In genomic region chr6:121272075-121272800, GRCm38 (mm10) we compare ENCODE assay signal across 7 mouse cellular contexts. TPM values are rescaled to one million over a fixed set of nuclear protein-coding genes. Genes with fewer than 3 reads are reported as not detected.
A peak's percentile ranks its signal among the peaks of the same experiment; 100 is the strongest.
DNase-seq lines count a peak whose midpoint lies in the region; ATAC-seq lines count a peak whose summit lies in the region.

No protein-coding gene starts in this region.

- peak; percentile 89 for ATAC-seq in common myeloid progenitor, adult 5-6 weeks (replicated peaks; ENCODE audit: low read depth, poor library complexity, severe bottlenecking)
- ATAC-seq in megakaryocyte progenitor cell, adult 5-6 weeks (replicated peaks; ENCODE audit: poor library complexity): peak; percentile 89

- DNase-seq in adipocyte (ENCODE audit: low spot score): peak; percentile 95
- peak; percentile 75 to 82 for DNase-seq in gastrocnemius, adult 8-10 months (ENCODE audit: low spot score in 2 of 2)
- DNase-seq in induced T-regulatory cell, adult 2 months (ENCODE audit: low read depth): peak; percentile 89
- DNase-seq in left cerebral cortex, adult 9 months (ENCODE audit: low spot score in 2 of 2): peak; percentile 28 to 87
- DNase-seq in right cerebral cortex, postnatal 14 days: peak; percentile 76

RNA-seq across cellular contexts. Expression of gene Usp18, which starts 26.5 kb away (rescaled TPM):
- total RNA-seq in common myeloid progenitor, adult 5-6 weeks (2017): 2.6 and 9.0 TPM in 2 replicates
- 1 to 10 TPM; 1.0 to 1.5 (median 1.3) TPM for total RNA-seq in gastrocnemius, adult 8-10 months (2022)
- total RNA-seq in megakaryocyte progenitor cell, adult 5-6 weeks (2015): 2.2 and 2.6 TPM in 2 replicates
- 1.8 and 2.5 TPM in 2 replicates for total RNA-seq in megakaryocyte progenitor cell, adult 5-6 weeks (2017)

RNA-seq across cellular contexts. Expression of gene Slc6a13, which starts 27.8 kb away (rescaled TPM):
- 3.0 and 3.2 TPM in 2 replicates for total RNA-seq in common myeloid progenitor, adult 5-6 weeks (2017)
- total RNA-seq in gastrocnemius, adult 8-10 months (2022): 1 to 10 TPM in 1 of 4 experiments, under 1 TPM in 2, not detected in 1; 0.59 to 1.1 (median 0.60) TPM
- total RNA-seq in megakaryocyte progenitor cell, adult 5-6 weeks (2015): 3.9 and 4.3 TPM in 2 replicates
- total RNA-seq in megakaryocyte progenitor cell, adult 5-6 weeks (2017): 3.4 and 3.5 TPM in 2 replicates

Comparison
In these comparisons a context has a peak if more than half of its experiments do, and no peak if none do; other contexts are left out.
1. Peak in every context shown above with its lines: DNase-seq and ATAC-seq.